Mouse (Mus musculus) heart, postnatal 36 days (tissue): ENCODE results near the gene Vps11. TPM values are rescaled to one million over a fixed set of nuclear protein-coding genes. Genes with fewer than 3 reads are reported as not detected.

Source experiments
- microRNA-seq, 2 experiments: library from miRNA; unstranded; fragments of <30 nt; microRNA quantifications; one replicate each; pipeline ENCODE4 v1.2.0; 2021; ENCODE audit warnings: borderline number of aligned reads in 2 of 2
- total RNA-seq, 2 experiments: library from RNA; stranded (reverse); gene quantifications; 2 replicates each; pipeline ENCODE4 v1.2.3; 2021

Vps11 gene
- total RNA-seq, 2 experiments from 2014 or later, result 16.8 to 18.8 TPM

Small RNAs within 50 kb of the gene (microRNA-seq; reads per million reads assigned to microRNA genes)
- 0 reads per million in 2 experiments for gene Gm44335
- gene Mir7085, result 2.0 to 2.2 reads per million in 2 experiments

Other genes with a start within 250 kb of the Vps11 start
- gene Gm49380, start 248.2 kb downstream of the Vps11 start, total RNA-seq, result under 1 TPM in 1 of 2 experiments, not detected in 1; 0.14 TPM
- gene Rnf26, start 248.2 kb downstream of the Vps11 start, total RNA-seq, result 1 to 10 TPM; 6.7 to 7.6 TPM
- gene Mcam, start 227.2 kb downstream of the Vps11 start, total RNA-seq, result 10 to 100 TPM; 38.7 to 39.3 TPM
- 10 to 100 TPM; 17.7 to 22.6 TPM for gene Cbl, start 127.6 kb downstream of the Vps11 start, total RNA-seq
- gene Ccdc153, start 121.0 kb downstream of the Vps11 start, total RNA-seq, result not detected
- gene Pdzd3, start 110.2 kb downstream of the Vps11 start, total RNA-seq, result 1 to 10 TPM; 3.5 to 4.3 TPM
- gene Nlrx1, start 93.1 kb downstream of the Vps11 start, total RNA-seq, result 10 to 100 TPM; 19.6 to 24.5 TPM
- under 1 TPM; 0.69 to 0.79 TPM for gene Abcg4, start 73.1 kb downstream of the Vps11 start, total RNA-seq
- gene Hinfp, start 56.0 kb downstream of the Vps11 start, total RNA-seq, result 1 to 10 TPM; 7.8 to 8.7 TPM
- gene C2cd2l, start 41.4 kb downstream of the Vps11 start, total RNA-seq, result 10 to 100 TPM; 14.0 to 14.2 TPM
- gene Dpagt1, start 35.7 kb downstream of the Vps11 start, total RNA-seq, result 10 to 100 TPM; 18.6 to 22.4 TPM
- 10 to 100 TPM; 13.3 to 13.6 TPM for gene H2afx, start 27.0 kb downstream of the Vps11 start, total RNA-seq
- gene Hmbs, start 17.4 kb downstream of the Vps11 start, total RNA-seq, result 10 to 100 TPM; 41.1 to 49.8 TPM
- 10 to 100 TPM; 46.0 to 68.1 TPM for gene Hyou1, start 17.8 kb upstream of the Vps11 start, total RNA-seq
- 10 to 100 TPM; 21.5 to 24.0 TPM for gene Slc37a4, start 35.2 kb upstream of the Vps11 start, total RNA-seq
- 100 to 1,000 TPM; 793 to 858 TPM for gene Rps25, start 45.5 kb upstream of the Vps11 start, total RNA-seq
- 10 to 100 TPM; 33.0 to 36.3 TPM for gene Trappc4, start 45.9 kb upstream of the Vps11 start, total RNA-seq
- 1 to 10 TPM; 8.1 to 8.8 TPM for gene Ccdc84, start 56.9 kb upstream of the Vps11 start, total RNA-seq
- gene Foxr1, start 79.5 kb upstream of the Vps11 start, total RNA-seq, result not detected
- gene Upk2, start 93.3 kb upstream of the Vps11 start, total RNA-seq, result not detected
- gene Bcl9l, start 121.2 kb upstream of the Vps11 start, total RNA-seq, result 10 to 100 TPM; 44.6 to 59.4 TPM
- gene Cxcr5, start 200.2 kb upstream of the Vps11 start, total RNA-seq, result under 1 TPM; 0.22 to 0.47 TPM
- 10 to 100 TPM; 82.0 to 85.0 TPM for gene Ddx6, start 243.2 kb upstream of the Vps11 start, total RNA-seq